Mouse (Mus musculus): Measurements from ENCODE around the gene Amer1. TPM values are rescaled to one million over a fixed set of nuclear protein-coding genes. Genes with fewer than 3 reads are reported as not detected.

Gene Amer1
- 4.6 to 5.5 TPM (median 4.9 TPM) in 4 replicates for total RNA-seq (2023)

DNA sequence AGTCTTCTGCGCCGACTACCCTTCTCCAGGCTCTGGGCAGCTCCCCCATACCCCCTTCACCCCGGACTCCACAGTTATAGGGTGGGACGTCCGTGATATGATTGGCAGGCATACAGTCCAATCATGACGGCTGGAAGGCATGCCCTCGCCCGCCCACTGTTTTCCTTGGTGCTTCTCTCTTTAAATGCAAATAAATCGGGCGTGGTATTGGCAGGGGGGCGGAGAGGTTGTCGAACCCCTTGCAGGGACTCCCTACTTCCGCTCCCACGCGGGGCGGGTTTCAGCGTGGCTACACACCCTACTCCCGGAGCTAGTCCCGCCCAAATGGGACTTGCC lies at the start of gene Amer1:
Amer1 (minus strand) TSS at position 97 of the 336 bp plus-strand sequence.

Other genes with a start within 250 kb of the Amer1 start
- gene Arhgef9, start 248.0 kb downstream of the Amer1 start, total RNA-seq (2023), result 0.39 to 1.8 TPM (median 0.89 TPM) in 4 replicates
- not detected in 4 replicates for gene Asb12, start 113.1 kb upstream of the Amer1 start, total RNA-seq (2023)
- not detected in 4 replicates for gene Pfn5, start 113.2 kb upstream of the Amer1 start, total RNA-seq (2023)
- gene Zc4h2, start 213.6 kb upstream of the Amer1 start, total RNA-seq (2023), result 2.1 to 2.9 TPM (median 2.5 TPM) in 4 replicates

Measured in B cell, adult 62 days (primary cell).